Mouse (Mus musculus): ENCODE results near the gene Krtap1-5. TPM values are rescaled to one million over a fixed set of nuclear protein-coding genes. Genes with fewer than 3 reads are reported as not detected.

Gene Krtap1-5
- polyA plus RNA-seq (2012; rRNA removed), result not detected in 2 replicates

DNA sequence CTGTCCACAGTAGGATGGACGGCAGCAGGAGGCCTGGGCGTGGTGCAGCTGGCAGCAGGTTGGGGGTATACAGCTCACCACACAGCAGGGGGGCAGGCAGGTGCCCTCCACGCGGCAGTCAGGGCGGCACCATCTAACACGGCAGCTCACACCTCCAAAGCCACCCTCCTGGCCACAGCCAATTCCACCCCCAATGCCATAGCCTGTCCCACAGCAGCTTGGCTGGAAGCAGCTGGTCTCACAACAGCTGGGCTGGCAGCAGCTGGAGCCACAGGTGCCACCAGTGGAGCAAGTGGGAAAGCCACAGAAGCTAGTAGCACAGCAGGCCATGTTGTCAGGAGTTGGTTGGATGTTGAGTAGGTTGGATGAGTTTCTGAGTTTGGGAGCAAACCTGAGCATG lies at the start of gene Krtap1-5:
TSS of gene Krtap1-5 (minus strand) at position 381 of the 400 bp plus-strand sequence.

GRCm38 (mm10) chr11:99628138-99628537 lies 47.3 kb upstream of the Krtap1-5 start, which contains the start of gene Krtap4-1:
Krtap4-1 (minus strand) TSS chr11:99628238.

GRCm38 (mm10) chr11:99620335-99620734 lies 39.5 kb upstream of the Krtap1-5 start, which contains the start of gene Gm11562:
Gm11562 (minus strand) TSS chr11:99620435.

GRCm38 (mm10) chr11:99614796-99615363 lies 34.1 kb upstream of the Krtap1-5 start, which contains the start of gene Krtap2-4:
Krtap2-4 (minus strand) TSS chr11:99614846.

DNA sequence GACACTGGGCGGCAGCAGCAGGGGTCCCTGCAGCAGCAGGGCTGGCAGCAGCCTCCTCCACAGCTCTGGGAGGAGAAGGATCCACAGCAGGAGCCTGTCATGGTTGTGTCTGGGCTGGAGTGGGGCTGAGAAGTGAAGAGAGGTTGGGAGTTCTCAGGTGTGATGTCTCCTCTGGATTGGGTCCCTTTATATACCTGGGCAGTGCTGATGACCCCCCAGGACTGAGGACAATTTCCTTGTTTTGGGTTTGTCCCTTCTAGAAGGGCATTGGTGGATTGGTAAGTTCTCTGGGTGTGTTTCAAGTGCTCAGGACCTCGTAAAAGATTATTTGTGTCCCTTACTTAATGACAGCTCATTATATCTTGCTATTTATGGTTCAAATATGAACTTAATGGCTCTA lies 29.3 kb upstream of the Krtap1-5 start, which contains the start of gene Gm11937:
TSS of gene Gm11937 (minus strand) at position 101 of the 400 bp plus-strand sequence.

GRCm38 (mm10) chr11:99603208-99603607 lies 22.4 kb upstream of the Krtap1-5 start, which contains the start of gene Gm11938:
Gm11938 (minus strand) TSS chr11:99603308.

DNA sequence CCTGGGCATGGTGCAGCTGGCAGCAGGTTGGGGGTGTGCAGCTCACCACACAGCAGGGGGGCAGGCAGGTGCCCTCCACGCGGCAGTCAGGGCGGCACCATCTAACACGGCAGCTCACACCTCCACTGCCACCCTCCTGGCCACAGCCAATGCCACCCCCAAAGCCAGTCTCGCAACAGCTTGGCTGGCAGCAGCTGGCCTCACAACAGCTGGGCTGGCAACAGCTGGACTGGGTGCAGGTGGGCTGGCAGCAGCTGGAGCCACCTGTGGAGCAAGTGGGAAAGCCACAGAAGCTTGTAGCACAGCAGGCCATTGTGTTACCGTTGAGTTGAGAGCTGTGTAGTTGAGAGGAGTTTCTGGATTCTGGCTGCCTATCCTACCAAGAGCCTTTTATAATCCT lies 16.9 kb upstream of the Krtap1-5 start, which contains the start of gene Krtap9-3:
TSS of gene Krtap9-3 (minus strand) at position 364 of the 400 bp plus-strand sequence.

GRCm38 (mm10) chr11:99590981-99591380 lies 10.2 kb upstream of the Krtap1-5 start, which contains the start of gene Krtap1-3:
Krtap1-3 (minus strand) TSS chr11:99591339.

GRCm38 (mm10) chr11:99583245-99583704 lies 2.5 kb upstream of the Krtap1-5 start, which contains the start of gene Krtap1-4:
Krtap1-4 (minus strand) TSS chr11:99583654.

DNA sequence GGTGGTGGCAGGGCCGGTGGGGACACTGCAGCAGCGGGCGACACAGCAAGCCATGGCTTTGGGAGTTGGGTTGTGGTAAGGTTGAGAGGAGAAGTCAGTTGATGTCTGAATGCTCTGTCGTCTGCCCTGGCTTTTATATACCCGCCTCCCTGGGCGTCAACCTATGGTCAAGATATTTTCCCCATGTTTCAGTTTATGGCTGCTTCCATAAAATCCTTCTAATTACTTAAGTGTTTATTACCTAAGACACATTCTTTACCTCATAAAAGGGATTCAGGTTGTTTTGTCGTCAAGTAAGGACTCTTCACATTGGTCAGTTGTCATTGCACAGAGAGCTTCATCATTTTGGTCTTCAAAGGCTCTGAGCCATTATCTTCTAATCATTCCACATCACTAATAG lies 14.3 kb downstream of the Krtap1-5 start, which contains the start of gene Krtap3-1:
TSS of gene Krtap3-1 (minus strand) at position 101 of the 400 bp plus-strand sequence.

GRCm38 (mm10) chr11:99559366-99559765 lies 21.4 kb downstream of the Krtap1-5 start, which contains the start of gene Gm11939:
Gm11939 (minus strand) TSS chr11:99559466.

GRCm38 (mm10) chr11:99556753-99557152 lies 24.1 kb downstream of the Krtap1-5 start, which contains the start of gene Krtap3-2:
Krtap3-2 (minus strand) TSS chr11:99556853.

DNA sequence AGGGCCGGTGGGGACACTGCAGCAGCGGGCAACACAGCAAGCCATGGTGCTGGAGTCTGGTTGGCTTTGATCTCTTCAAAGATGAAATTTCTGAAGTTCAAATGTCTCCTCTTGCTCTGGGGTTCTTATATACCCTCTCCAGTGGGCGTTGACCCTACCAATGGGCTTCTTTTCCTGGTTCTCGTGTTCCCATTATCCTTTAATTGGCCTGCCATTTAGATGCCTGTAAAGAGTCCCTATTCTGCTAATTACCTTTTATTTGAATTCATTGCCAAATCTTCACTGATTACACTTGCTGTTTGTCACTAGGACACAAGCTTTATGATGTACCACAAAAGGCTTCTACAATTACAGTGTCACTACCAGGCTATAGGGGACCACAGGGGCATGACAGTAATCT lies 30.1 kb downstream of the Krtap1-5 start, which contains the start of gene Krtap3-3:
TSS of gene Krtap3-3 (minus strand) at position 101 of the 400 bp plus-strand sequence.

Other genes starting within 250 kb of the Krtap1-5 start
- gene Krt26, start 243.1 kb downstream of the Krtap1-5 start, polyA plus RNA-seq (2012; rRNA removed), result 0.12 and 0.19 TPM in 2 replicates
- gene Krt27, start 229.9 kb downstream of the Krtap1-5 start, polyA plus RNA-seq (2012; rRNA removed), result 0.06 and 0.08 TPM in 2 replicates
- gene Krt28, start 206.1 kb downstream of the Krtap1-5 start, polyA plus RNA-seq (2012; rRNA removed), result 0.28 and 0.29 TPM in 2 replicates
- 12.8 and 13.8 TPM in 2 replicates for gene Krt10, start 191.7 kb downstream of the Krtap1-5 start, polyA plus RNA-seq (2012; rRNA removed)
- gene Krt12, start 158.8 kb downstream of the Krtap1-5 start, polyA plus RNA-seq (2012; rRNA removed), result 0.35 and 0.52 TPM in 2 replicates
- gene Krt20, start 142.9 kb downstream of the Krtap1-5 start, polyA plus RNA-seq (2012; rRNA removed), result 0.09 TPM in 1 of 2 replicates, not detected in the other
- 0.06 and 0.16 TPM in 2 replicates for gene Krt23, start 87.9 kb downstream of the Krtap1-5 start, polyA plus RNA-seq (2012; rRNA removed)
- gene Krt39, start 59.7 kb downstream of the Krtap1-5 start, polyA plus RNA-seq (2012; rRNA removed), result not detected in 2 replicates
- not detected in 2 replicates for gene Krt40, start 37.9 kb downstream of the Krtap1-5 start, polyA plus RNA-seq (2012; rRNA removed)
- gene Krtap3-3, start 30.2 kb downstream of the Krtap1-5 start, polyA plus RNA-seq (2012; rRNA removed), result not detected in 2 replicates
- gene Krtap3-2, start 24.2 kb downstream of the Krtap1-5 start, polyA plus RNA-seq (2012; rRNA removed), result not detected in 2 replicates
- not detected in 2 replicates for gene Gm11939, start 21.6 kb downstream of the Krtap1-5 start, polyA plus RNA-seq (2012; rRNA removed)
- gene Krtap3-1, start 14.4 kb downstream of the Krtap1-5 start, polyA plus RNA-seq (2012; rRNA removed), result not detected in 2 replicates
- gene Krtap1-4, start 2.6 kb upstream of the Krtap1-5 start, polyA plus RNA-seq (2012; rRNA removed), result not detected in 2 replicates
- not detected in 2 replicates for gene Krtap1-3, start 10.3 kb upstream of the Krtap1-5 start, polyA plus RNA-seq (2012; rRNA removed)
- gene Krtap9-3, start 17.1 kb upstream of the Krtap1-5 start, polyA plus RNA-seq (2012; rRNA removed), result not detected in 2 replicates
- gene Gm11938, start 22.3 kb upstream of the Krtap1-5 start, polyA plus RNA-seq (2012; rRNA removed), result not detected in 2 replicates
- not detected in 2 replicates for gene Gm11937, start 29.2 kb upstream of the Krtap1-5 start, polyA plus RNA-seq (2012; rRNA removed)
- not detected in 2 replicates for gene Krtap2-4, start 33.8 kb upstream of the Krtap1-5 start, polyA plus RNA-seq (2012; rRNA removed)
- not detected in 2 replicates for gene Gm11562, start 39.4 kb upstream of the Krtap1-5 start, polyA plus RNA-seq (2012; rRNA removed)
- not detected in 2 replicates for gene Krtap4-1, start 47.2 kb upstream of the Krtap1-5 start, polyA plus RNA-seq (2012; rRNA removed)
- not detected in 2 replicates for gene Krtap4-2, start 54.1 kb upstream of the Krtap1-5 start, polyA plus RNA-seq (2012; rRNA removed)
- gene Krtap4-7, start 63.1 kb upstream of the Krtap1-5 start, polyA plus RNA-seq (2012; rRNA removed), result not detected in 2 replicates
- gene Gm11555, start 69.2 kb upstream of the Krtap1-5 start, polyA plus RNA-seq (2012; rRNA removed), result not detected in 2 replicates
- gene Gm11563, start 77.9 kb upstream of the Krtap1-5 start, polyA plus RNA-seq (2012; rRNA removed), result not detected in 2 replicates
- gene Krtap4-6, start 84.9 kb upstream of the Krtap1-5 start, polyA plus RNA-seq (2012; rRNA removed), result not detected in 2 replicates
- not detected in 2 replicates for gene Gm14190, start 109.7 kb upstream of the Krtap1-5 start, polyA plus RNA-seq (2012; rRNA removed)
- not detected in 2 replicates for gene Gm14180, start 153.3 kb upstream of the Krtap1-5 start, polyA plus RNA-seq (2012; rRNA removed)
- not detected in 2 replicates for gene Gm11595, start 191.9 kb upstream of the Krtap1-5 start, polyA plus RNA-seq (2012; rRNA removed)
- not detected in 2 replicates for gene Krtap4-8, start 199.7 kb upstream of the Krtap1-5 start, polyA plus RNA-seq (2012; rRNA removed)
- gene Krtap4-9, start 204.2 kb upstream of the Krtap1-5 start, polyA plus RNA-seq (2012; rRNA removed), result not detected in 2 replicates
- not detected in 2 replicates for gene Gm11596, start 212.5 kb upstream of the Krtap1-5 start, polyA plus RNA-seq (2012; rRNA removed)
- 0.07 TPM in 1 of 2 replicates, not detected in the other for gene Gm11569, start 217.9 kb upstream of the Krtap1-5 start, polyA plus RNA-seq (2012; rRNA removed)
- not detected in 2 replicates for gene Gm11554, start 223.4 kb upstream of the Krtap1-5 start, polyA plus RNA-seq (2012; rRNA removed)
- not detected in 2 replicates for gene Krtap4-13, start 228.9 kb upstream of the Krtap1-5 start, polyA plus RNA-seq (2012; rRNA removed)
- gene Gm11564, start 234.7 kb upstream of the Krtap1-5 start, polyA plus RNA-seq (2012; rRNA removed), result not detected in 2 replicates